Mouse (Mus musculus): ENCODE data around the gene Tnnc2.

Tnnc2 gene

DNA sequence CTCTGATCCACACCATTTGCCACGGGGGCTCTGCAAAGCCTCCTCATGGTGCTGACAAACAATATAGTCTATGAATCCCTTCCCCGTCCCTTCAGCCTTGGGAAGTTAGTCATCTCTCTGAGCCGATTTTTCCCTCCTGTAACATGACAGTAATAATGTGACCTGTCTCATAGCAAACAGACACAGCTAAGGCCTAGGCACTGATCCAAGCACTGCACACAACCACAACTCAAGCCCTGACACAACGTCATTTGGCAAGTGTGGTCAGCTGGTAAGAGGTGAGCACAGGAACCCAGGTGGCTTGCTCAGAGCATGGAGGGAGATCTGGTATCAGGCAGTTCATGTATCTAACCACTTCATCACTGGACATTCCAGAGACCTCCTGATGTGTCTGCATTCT lies 16.1 kb upstream of the Tnnc2 start:
- no peak for DNase-seq (ENCODE audit: low spot score in 2 of 2)

DNA sequence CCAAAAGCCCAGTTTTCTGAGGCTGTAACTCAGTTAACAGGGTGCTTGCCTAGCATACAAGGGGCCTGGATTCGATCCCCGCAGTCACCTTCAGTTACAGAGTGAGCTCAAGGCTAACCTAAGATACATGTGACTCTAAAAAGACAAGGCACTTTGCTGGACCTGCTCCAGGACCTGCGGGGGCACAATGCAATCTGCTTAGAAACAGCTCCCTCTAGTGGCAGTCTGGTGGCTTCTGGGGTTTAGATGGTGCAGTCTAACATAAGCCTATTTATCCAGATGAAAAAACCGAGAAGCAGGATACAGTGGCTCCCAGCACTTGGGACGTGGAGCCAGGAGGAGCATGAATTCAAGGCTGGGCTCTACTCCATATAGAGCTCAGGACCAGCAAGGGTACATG lies 14.5 kb upstream of the Tnnc2 start:
- peak; percentile 67 to 81 for DNase-seq (ENCODE audit: low spot score in 2 of 2)

DNA sequence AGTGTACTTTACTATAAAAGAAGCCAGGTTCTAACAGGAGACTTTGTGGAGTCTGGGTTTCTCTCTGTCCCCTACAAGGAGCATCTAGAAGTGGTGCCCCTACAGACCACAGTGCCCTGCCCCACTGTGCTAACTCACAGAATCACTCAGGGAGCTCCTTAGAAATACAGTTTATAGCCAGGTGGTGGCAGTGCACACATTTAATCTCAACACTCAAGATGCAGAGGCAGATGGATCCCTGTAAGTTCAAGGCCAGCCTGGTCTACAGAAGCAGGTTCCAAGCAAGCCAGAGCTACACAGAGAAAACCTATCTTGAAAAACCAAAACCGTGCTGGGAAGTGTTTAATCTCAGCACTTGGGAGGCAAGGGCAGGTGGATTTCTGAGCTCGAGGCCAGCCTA lies 14.0 kb upstream of the Tnnc2 start:
- DNase-seq (ENCODE audit: low spot score in 2 of 2) = no peak

DNA sequence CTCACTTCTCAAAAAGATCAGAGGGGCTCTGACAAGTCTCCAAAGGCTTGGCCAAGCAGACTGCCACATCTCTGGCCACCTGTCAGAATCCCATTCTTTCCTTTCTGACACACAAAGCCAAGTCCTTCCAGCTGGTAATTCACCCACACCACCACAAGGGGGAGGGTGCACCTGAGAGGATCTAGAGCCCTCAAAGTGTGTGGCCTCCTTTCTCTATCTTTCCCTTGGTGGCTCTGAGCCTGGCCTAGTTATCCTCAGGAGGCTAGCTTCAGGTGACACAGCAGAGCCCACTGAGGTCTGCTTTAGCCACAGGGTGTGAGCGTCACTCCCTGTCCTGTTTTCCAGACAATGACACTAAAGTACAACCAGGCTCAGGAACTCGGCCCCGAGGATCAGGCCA lies 13.5 kb upstream of the Tnnc2 start:
- peak; percentile 44 to 54 for DNase-seq (ENCODE audit: low spot score in 2 of 2)

DNA sequence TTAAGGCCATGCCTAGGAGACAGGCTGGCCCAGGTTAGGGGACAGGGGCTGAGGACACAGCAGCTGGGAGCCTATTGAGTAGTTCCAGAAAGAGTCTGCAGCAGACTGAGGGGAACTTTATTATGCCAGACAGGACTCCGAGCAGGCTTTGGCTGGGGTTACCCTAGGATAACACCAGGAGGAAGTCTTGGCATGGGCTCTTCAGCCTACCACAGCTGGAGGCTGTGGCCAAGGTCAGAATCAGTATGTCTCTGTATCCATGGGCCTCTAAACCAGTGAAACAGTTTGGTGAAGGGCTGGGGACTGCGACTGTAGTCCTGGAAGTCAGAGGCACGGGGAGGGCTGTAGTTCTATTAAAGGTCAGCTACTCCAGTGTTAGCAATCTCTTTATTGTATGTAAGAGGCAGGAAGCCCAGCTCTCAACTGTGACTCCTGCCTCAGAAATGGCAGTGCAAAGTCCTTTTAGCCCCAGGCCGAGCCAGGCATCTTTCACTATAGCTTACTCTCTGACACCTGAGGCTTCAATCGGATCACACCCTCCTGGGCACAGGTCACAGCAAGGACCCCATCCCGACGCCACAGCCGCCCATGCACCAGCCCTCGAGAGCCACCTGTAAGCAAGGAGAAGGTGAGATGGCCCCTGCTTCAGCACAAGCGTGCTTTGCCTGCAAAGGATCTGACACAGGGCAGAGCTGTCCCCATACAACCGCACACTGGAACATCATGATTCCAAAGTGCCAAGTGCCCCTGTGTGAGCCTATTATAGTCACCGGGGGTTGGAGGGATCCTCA lies 12.8 kb upstream of the Tnnc2 start:
- no peak for DNase-seq (ENCODE audit: low spot score in 2 of 2)

DNA sequence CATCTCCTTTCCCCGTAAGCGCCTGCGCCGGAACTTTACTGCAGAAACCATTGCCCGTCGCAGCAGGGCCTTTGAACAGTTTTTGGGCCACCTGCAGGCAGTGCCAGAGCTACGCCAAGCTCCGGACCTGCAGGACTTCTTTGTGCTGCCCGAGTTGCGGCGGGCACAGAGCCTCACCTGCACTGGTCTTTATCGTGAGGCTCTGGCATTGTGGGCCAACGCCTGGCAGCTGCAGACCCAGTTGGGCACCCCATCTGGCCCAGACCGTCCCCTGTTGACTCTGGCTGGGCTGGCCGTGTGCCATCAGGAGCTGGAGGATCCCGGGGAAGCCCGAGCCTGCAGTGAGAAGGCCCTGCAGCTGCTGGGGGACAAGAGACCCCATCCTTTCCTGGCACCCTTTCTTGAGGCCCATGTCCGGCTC lies 12.1 kb upstream of the Tnnc2 start:
- DNase-seq (ENCODE audit: low spot score in 2 of 2) = no peak

DNA sequence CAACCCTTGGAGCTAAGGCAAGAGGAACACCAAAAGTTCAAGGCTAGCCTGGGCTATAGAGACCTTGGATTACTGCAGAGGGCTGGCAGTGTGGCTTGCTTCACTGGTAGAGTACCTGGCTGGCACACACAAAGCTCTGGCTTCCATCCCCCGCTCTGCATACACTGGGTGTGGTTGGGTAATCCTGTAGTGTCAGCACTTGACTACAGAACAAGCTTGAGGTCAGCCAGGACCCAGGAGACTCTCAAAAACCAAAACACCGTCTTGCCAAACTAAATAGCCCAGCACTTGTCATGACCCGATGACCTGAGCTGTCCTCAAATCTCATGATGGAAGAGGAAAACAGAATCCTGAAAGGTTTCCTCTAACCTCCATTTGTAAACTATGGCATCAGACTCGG lies 10.7 kb upstream of the Tnnc2 start:
- no peak for DNase-seq (ENCODE audit: low spot score in 2 of 2)

DNA sequence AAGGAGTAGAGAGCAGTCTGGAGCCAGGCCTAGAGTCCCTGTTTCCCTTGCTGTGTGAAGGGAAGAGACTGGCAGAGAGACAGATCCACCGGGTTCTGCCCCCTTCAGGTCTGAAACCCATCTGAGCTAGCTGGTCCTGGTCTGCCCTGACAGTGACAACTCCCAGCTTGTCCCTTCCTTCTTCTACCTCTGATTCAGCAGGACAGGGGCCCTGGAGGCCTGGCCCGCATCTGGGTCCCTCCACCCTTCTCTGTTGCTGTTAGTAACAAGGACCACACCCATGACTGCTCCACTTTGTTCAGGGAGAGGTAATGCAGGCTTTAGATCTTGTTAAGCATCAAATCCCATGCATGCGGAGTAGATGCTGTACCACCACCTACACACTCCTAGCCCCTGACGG lies 8.6 kb upstream of the Tnnc2 start:
- DNase-seq (ENCODE audit: low spot score in 2 of 2) = no peak

DNA sequence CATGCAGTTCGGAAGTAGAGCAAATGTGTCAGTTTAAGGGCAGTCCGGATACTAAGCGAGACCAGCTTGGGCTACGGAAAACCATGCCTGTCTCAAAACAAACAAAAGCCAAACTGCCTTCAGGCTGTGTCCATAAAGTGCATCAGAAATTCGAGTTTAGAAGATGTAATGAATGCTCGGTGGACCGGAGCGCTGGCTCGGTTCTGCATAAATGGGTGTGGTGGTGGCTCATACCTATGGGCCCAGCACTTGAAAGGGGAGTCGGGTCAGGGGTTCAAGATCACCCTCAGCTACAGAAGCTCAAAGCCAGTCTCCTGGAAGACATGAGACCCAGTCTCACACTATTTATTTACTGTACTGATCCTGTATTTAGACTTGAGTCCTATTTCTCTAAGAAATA lies 8.0 kb upstream of the Tnnc2 start:
- DNase-seq (ENCODE audit: low spot score in 2 of 2) = no peak

DNA sequence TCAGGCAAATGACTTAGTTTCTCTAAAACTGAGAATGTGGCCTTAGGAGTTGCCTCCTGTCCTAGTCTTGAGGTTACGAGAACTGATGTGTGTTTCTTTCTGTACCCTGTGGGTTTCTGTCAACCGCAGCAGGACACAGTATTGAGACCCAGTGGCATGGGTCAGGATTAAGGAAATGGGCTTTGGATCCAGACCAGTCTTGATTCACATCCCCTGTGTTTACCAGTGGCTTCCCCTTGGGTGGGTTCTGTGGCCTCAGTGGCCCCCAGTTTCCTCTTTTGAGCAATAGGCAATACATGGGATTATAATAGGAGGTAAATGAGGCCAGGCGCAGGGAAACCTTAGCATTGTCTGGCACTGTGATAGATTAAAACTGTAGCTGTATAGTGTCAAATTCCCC lies 7.3 kb upstream of the Tnnc2 start:
- DNase-seq (ENCODE audit: low spot score in 2 of 2) = no peak

DNA sequence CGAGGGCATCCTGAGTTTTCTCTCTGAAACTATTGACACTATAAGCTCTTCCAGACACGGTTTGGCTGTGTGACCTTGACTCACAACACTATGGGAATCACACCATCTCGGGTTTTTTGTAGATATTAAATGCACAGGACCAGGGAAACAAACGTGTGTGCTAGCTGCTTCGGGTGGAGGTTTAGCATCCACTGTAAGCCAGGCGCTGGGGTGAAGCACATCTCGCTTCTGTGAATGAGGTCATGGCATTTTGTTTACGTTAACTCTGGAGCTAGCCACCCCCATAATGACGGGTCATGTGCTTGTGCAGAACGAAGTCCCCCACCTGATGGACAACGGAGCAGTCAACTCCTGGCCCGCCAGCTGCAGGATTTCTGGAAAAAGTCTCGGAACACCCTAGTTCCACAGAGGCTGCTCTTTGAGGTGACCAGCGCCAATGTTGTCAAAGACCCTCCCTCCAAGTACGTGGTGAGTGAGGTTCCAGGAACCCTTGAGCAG lies 6.7 kb upstream of the Tnnc2 start:
- DNase-seq (ENCODE audit: low spot score in 2 of 2) = no peak

DNA sequence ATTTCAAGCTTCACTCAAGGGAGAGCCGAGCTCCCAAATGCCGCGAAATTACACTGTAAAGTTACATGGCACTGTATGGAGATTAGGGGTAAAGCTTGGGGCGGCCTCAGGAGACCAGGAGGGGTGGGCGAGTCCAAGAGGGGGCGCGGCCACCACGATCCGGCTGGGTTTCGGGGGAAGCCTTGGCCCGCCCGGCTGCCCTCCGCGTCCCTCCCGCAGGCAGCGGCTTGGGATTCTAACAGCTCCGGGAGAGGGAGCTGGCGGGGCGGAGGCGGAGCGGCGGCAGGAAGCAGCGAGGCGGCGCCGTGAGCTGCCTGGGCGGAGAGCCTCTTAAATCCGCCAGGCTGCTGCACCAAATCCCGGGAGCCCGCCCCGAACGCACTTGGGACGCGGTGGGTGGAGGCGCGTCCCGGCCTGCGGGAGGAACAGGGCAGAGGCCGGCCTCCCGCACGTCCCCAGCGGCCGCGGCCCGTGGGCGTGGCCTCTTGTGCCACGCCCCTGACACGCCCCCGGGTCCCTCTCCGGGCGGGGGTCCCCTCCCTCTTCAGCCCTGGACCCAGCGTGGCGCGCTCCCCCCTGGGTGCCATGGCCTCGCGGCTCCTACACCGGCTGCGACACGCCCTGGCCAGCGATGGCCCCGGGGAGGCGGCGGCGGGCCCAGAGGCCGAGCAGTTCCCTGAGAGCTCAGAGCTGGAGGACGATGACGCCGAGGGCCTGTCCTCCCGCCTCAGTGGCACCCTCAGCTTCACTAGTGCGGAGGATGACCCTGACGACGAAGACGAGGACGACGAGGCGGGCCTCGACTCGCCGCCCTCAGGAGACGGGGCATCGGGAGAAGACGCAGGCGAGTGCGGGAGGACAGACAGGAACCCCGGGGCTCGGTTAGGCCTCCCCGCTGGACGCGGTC lies 6.0 kb upstream of the Tnnc2 start, which contains the start of gene Snx21:
TSS of gene Snx21 (plus strand) at position 343 of the 907 bp plus-strand sequence.
- DNase-seq (ENCODE audit: low spot score in 2 of 2) = peak; percentile 61 to 65

DNA sequence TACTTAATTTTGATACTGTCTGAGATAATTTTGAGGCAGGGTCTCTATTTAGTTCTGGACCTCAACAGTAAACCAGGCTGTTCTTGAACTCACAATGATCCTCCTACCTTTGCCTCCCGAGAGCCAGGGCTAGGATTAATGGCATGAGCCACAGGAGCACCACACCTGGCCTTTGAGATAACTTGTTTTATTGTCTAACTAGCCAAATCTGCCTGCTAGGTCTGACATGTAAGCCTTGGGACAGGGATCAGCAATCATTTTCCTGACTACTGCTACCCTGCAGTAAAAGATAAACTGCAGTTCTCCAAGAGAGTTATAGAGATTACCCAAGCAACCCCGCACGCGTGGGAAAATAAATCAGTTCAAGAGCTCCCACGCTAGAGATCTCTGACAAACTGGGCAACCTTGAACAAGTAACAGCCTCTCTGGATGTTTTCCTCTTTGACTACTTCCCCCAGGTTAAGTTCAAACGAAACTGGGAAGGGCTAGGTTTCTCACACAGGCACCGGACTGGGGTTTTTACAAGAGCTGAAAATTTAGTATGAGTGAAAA lies 5.2 kb upstream of the Tnnc2 start:
- DNase-seq (ENCODE audit: low spot score in 2 of 2) = no peak

DNA sequence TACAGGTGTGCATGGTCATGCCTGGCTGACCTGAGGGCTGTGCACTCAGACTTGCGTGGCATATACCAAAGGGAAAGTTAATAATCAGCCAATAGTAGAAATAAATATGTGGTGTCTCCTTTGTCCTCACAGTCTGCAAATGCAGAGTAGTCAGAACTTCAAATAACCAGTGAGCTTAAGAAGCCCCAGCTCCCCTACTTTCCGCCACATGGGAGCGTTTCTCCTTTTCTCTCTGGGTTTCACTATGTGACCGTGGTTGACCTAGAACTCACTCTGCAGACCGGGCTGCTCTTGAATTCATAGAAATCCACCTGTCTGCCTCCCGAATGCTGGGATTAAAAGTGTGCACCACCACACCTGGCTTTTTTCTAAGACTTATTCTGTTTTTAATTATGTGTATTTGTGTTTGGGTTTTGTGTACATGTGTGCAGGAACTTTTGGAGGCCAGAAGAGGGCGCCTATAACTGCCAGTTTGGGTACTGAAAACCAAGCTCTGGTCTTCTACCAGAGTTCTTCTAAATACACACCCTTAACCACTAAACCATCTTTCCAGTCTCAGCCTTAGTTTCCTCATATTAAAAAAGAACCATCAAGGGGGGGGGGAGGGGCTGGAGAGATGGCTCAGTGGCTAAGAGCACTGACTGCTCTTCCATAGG lies 4.3 kb upstream of the Tnnc2 start:
- DNase-seq (ENCODE audit: low spot score in 2 of 2) = no peak

DNA sequence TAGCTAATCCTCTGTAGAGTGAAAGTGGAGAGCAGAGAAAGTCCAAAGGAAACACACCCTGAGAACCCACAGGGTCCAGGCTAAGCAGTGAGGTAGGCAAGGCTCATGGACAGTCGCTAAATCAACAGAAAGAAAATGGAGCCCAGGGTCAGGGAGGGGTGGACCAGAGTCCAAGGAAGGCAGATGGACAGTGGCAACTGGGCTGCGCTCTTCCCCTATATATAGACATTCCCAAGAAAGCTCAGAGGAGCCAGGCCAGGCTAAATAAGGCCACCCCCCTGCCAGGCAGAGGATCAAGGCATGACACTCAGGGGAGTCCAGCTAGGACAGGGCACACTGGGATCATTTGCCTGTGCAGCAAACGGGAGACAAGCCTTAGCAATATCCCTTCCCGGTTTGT lies 2.1 kb upstream of the Tnnc2 start:
- DNase-seq (ENCODE audit: low spot score in 2 of 2) = no peak

DNA sequence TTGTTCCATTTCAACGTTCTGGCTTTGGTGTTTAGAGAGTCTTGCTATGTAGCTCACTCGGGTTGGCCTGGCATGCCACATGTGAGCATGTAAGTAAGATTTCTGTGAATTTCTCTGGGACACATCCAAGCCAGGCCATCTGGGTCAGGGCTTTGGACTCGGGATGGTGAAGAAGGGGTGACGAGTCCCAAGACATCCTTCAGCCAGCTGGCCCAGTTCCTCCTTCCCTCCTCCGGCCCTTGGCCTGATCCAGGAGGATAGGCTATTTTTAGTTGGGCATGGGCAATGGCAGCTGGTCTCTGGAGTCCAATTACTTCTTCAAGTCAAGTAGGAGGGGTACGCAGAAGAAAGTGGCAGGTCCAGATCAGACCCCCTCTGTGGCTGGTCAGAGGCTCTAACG lies 958 bp downstream of the Tnnc2 start:
- DNase-seq (ENCODE audit: low spot score in 2 of 2) = no peak

DNA sequence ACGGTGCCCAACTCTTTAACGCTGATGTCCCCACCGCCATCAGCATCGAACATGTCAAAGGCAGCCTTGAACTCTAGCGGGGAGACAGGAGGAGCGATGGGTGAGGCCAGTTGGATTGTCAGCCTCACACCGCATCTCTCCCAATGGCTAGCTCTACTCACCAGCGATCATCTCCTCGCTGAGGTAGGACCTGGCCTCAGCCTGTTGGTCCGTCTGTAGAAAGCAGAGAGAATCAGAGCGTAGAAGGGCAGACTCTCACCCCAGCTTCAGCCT lies 1.8 kb downstream of the Tnnc2 start:
- no peak for DNase-seq (ENCODE audit: low spot score in 2 of 2)

DNA sequence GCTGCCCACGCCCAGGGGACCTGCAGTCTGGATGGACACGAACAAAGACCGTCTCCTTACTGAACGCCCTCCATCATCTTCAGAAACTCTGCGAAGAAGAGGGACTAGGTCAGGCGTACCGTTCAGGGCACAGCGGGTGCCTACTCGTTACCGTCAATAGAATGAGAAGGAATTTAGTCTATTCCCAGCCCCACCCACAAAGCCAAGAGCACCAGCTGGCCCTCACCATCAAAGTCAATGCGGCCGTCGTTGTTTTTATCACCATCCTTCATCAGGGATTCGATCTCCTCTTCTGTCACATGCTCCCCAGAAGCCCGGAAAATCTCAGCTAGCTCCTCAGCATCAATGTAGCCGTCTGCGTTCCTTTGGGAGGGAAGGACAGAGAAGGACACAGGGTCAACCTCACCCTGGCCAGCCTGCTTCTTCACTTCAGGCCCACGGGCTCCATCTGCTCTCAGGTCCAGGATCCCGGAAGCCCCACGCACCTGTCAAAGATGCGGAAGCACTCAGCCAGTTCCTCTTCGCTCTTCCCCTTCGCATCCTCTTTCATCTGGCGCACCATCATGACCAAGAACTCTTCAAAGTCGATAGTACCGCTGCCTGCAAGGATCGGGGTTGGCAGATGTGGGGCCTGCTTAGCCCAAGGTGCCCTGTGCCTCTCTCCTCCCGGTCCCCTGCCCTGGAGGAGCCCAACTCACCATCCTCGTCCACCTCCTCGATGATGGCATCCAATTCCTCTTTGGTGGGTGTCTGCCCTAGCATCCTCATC lies 2.3 kb downstream of the Tnnc2 start:
- no peak for DNase-seq (ENCODE audit: low spot score in 2 of 2)

DNA sequence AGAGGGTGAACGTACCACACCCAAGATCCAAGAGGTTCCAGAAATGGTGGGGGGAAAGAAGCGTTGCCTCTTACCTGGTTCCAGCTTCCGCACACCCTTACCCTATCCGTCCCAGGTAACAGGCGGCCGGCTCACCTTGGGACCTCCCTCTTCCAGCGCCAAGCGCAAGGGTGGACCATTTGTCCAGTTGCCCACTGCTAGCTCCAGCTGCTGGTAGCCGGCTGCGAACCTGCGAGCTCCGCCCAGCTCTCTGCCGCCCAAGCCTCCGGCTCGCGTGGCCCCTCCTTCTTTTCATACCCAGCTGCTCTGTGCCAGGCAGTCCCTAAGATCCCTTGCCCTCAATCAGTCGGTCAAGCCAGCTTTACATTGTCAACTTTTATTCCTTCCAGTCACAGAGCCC lies 3.0 kb downstream of the Tnnc2 start:
- no peak for DNase-seq (ENCODE audit: low spot score in 2 of 2)

DNA sequence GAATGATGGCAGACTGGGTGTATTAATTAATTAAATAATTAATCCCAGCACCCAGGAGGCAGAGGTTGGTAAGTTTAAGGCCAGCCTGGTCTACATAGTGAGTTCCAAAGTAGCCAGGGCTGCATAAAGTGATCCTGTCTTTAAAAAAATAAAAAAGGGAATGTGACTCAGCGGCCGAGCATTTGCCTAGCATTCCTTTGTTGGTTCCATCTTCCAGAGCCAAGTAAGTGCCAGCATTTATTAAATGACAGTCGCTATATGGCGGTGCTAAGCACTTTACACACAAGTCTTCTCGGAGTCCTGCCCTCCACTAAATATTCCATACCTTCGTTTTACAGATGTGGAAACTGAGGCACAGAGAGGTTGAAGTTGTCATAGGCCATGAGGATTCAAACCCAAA lies 3.6 kb downstream of the Tnnc2 start:
- no peak for DNase-seq (ENCODE audit: low spot score in 2 of 2)

DNA sequence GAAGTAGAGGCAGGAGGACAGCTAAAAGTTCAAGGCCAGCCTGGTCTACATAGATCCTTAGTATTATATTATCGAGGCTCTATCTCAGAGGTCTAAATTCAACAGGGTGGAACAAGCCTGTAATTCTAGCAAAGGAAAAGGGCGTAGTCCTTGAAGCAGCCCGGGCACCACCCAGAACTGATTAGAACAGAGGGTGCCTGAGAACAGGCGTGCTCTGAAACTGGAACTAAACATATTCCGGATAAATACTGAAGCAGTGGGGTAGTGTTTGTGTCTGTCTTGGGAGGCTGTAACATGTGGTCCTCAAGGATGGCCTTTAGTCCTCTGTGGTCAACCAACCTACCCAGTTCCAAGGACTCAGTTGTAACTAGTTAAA lies 5.8 kb downstream of the Tnnc2 start:
- DNase-seq (ENCODE audit: low spot score in 2 of 2) = no peak

All from spleen, postnatal 36 days (tissue).